Comparison of ENCODE assay signal across 9 mouse cellular contexts in genomic region chr15:101988119-101988518, GRCm38 (mm10). TPM values are rescaled to one million over a fixed set of nuclear protein-coding genes. Genes with fewer than 3 reads are reported as not detected.
DNase-seq lines count a peak whose midpoint lies in the region; TF ChIP-seq lines count a peak whose summit lies in the region.
"Had no signal": no experiment of that assay in that cellular context is flagged by ENCODE, and none has a peak within 500 bp of the region (broad histone marks: within the 10 kb centered on the region; RNA-seq: fewer than 3 reads in every experiment).

No protein-coding gene starts in this region.

- H3K27me3 ChIP-seq in liver, adult 2 months (ENCODE audit: control insufficient read depth, insufficient read depth, low read length), result no peaks in the 10 kb centered on the region
- H3K27me3 ChIP-seq: limb, embryonic 15.5 days had no signal

- TF ChIP-seq POLR2A in liver, adult 2 months (IDR thresholded peaks at IDR 0.05; ENCODE audit: extremely low read depth, insufficient read depth, low read length), result no peak

- no peak overlapping the region for H3K27ac ChIP-seq in liver, adult 2 months (replicated peaks; ENCODE audit: insufficient read depth, low read depth, low read length)
- H3K27ac ChIP-seq: limb, embryonic 15.5 days had no signal

- no peak overlapping the region for H3K4me3 ChIP-seq in liver, adult 2 months (ENCODE audit: insufficient read depth, low read depth, low read length)
- H3K4me3 ChIP-seq: limb, embryonic 15.5 days had no signal

- TF ChIP-seq CTCF in liver, adult 2 months (IDR thresholded peaks at IDR 0.05; ENCODE audit: low read depth, low read length), result peak; percentile 86

- H3K4me1 ChIP-seq in liver, adult 2 months (ENCODE audit: control insufficient read depth, insufficient read depth, low read length), result no peaks in the 10 kb centered on the region

- peak; percentile 74 to 78 for DNase-seq in CD8-positive naive resting alpha-beta T cell, adult 2 months (ENCODE audit: low read depth in 2 of 2, low spot score in 2 of 2)
- peak; percentile 89 for DNase-seq in adrenal gland, postnatal 10 days
- peak; percentile 88 for DNase-seq in embryo, embryonic 11 days
- DNase-seq in gastrocnemius, postnatal 25 days, result peak; percentile 50
- DNase-seq in kidney, adult 9 months, result peak; percentile 92
- peak; percentile 58 for DNase-seq in liver, adult 2 months (ENCODE audit: extremely low read depth, low read depth, low spot score)
- DNase-seq in ovary, postnatal 36 days (ENCODE audit: low spot score), result peak; percentile 85
- DNase-seq in thymus, postnatal 14 days, result peak; percentile 78

- no peak overlapping the region for H3K9ac ChIP-seq in liver, adult 2 months (ENCODE audit: low read depth, low read length)
- H3K9ac ChIP-seq: limb, embryonic 15.5 days had no signal

- H3K79me2 ChIP-seq in liver, adult 2 months (ENCODE audit: control insufficient read depth, insufficient read depth, low read length), result no peaks in the 10 kb centered on the region

- H3K36me3 ChIP-seq in liver, adult 2 months (ENCODE audit: control insufficient read depth, insufficient read depth, low read length), result no peaks in the 10 kb centered on the region
- H3K36me3 ChIP-seq: limb, embryonic 15.5 days had no signal

- WGBS in liver, adult 2 months, result under 1% methylated on average over 10 of the region's 10 CpGs

RNA-seq across cellular contexts. Expression of gene Krt8, which starts 16.2 kb away (rescaled TPM):
- total RNA-seq in adrenal gland, postnatal 10 days (2021), result 10 to 100 TPM; 12.1 to 24.2 TPM
- under 1 TPM; 0.13 to 0.19 TPM for total RNA-seq in gastrocnemius, postnatal 25 days (2021)
- 240 and 251 TPM in 2 replicates for total RNA-seq in liver, adult 2 months (2014; rRNA removed)
- polyA plus RNA-seq in liver, adult 2 months (2012; rRNA removed), result 155 and 168 TPM in 2 replicates

RNA-seq across cellular contexts. Expression of gene Krt78, which starts 34.0 kb away (rescaled TPM):
- under 1 TPM in 1 of 2 experiments, not detected in 1; 0.09 TPM for total RNA-seq in adrenal gland, postnatal 10 days (2021)
- not detected for total RNA-seq in gastrocnemius, postnatal 25 days (2021)
- total RNA-seq in liver, adult 2 months (2014; rRNA removed), result not detected in 2 replicates
- polyA plus RNA-seq in liver, adult 2 months (2012; rRNA removed), result not detected in 2 replicates

RNA-seq across cellular contexts. Expression of gene Krt18, which starts 39.9 kb away (rescaled TPM):
- 10 to 100 TPM; 15.9 to 28.3 TPM for total RNA-seq in adrenal gland, postnatal 10 days (2021)
- total RNA-seq in gastrocnemius, postnatal 25 days (2021), result under 1 TPM; 0.18 to 0.29 TPM
- total RNA-seq in liver, adult 2 months (2014; rRNA removed), result 255 and 258 TPM in 2 replicates
- 110 and 124 TPM in 2 replicates for polyA plus RNA-seq in liver, adult 2 months (2012; rRNA removed)

RNA-seq across cellular contexts. Expression of gene Krt79, which starts 48.0 kb away (rescaled TPM):
- total RNA-seq in adrenal gland, postnatal 10 days (2021), result 1 to 10 TPM; 3.8 to 5.3 TPM
- under 1 TPM in 1 of 2 experiments, not detected in 1; 0.13 TPM for total RNA-seq in gastrocnemius, postnatal 25 days (2021)
- total RNA-seq in liver, adult 2 months (2014; rRNA removed), result 0.09 TPM in 1 of 2 replicates, not detected in the other
- polyA plus RNA-seq in liver, adult 2 months (2012; rRNA removed), result 0.04 and 0.10 TPM in 2 replicates

Comparison
In these comparisons a context has a peak if more than half of its experiments do, and no peak if none do; other contexts are left out.
1. RNA of gene Krt8, which starts 16.2 kb away (total RNA-seq): 240 to 251 TPM in liver, adult 2 months and 12.1 to 24.2 TPM in adrenal gland, postnatal 10 days; 0.13 to 0.19 TPM in gastrocnemius, postnatal 25 days; every median in the first group is over 10 times any median in the second.
2. RNA of gene Krt18, which starts 39.9 kb away (total RNA-seq): 255 to 258 TPM in liver, adult 2 months and 15.9 to 28.3 TPM in adrenal gland, postnatal 10 days; 0.18 to 0.29 TPM in gastrocnemius, postnatal 25 days; every median in the first group is over 10 times any median in the second.
3. Peak in every context shown above with its lines, with median percentiles within 50 percentile points of each other: DNase-seq.